Mouse (Mus musculus) right cerebral cortex, postnatal 10 days (tissue): ENCODE data around the gene Rftn1.

Experiments used
- DNase-seq, 2 experiments: peaks; one replicate each; pipeline ENCODE4 v3.0.0; 2021; ENCODE audit warnings: low spot score in 2 of 2

Rftn1 gene

GRCm38 (mm10) chr17:50201828-50202445, 11.5 kb upstream of the Rftn1 start:
- no peak for DNase-seq

GRCm38 (mm10) chr17:50199075-50199850, 8.8 kb upstream of the Rftn1 start:
- no peak for DNase-seq

GRCm38 (mm10) chr17:50197572-50197971, 7.1 kb upstream of the Rftn1 start:
- no peak for DNase-seq

GRCm38 (mm10) chr17:50196005-50196672, 5.7 kb upstream of the Rftn1 start:
- DNase-seq: no peak

- no peak for DNase-seq
These were observed 4.9 kb upstream of the Rftn1 start for GRCm38 (mm10) chr17:50195399-50195798.

GRCm38 (mm10) chr17:50194541-50194940, 4.1 kb upstream of the Rftn1 start:
- DNase-seq: no peak

GRCm38 (mm10) chr17:50193653-50194052, 3.2 kb upstream of the Rftn1 start:
- peak; percentile 44 to 46 for DNase-seq

GRCm38 (mm10) chr17:50192376-50192940, 2.0 kb upstream of the Rftn1 start:
- no peak for DNase-seq

GRCm38 (mm10) chr17:50191318-50191957, 964 bp upstream of the Rftn1 start:
- DNase-seq: no peak

- peak; percentile 53 to 68 for DNase-seq
These were observed 977 bp downstream of the Rftn1 start for GRCm38 (mm10) chr17:50189381-50190012.

GRCm38 (mm10) chr17:50188662-50189345, 1.7 kb downstream of the Rftn1 start:
- DNase-seq: no peak

- no peak for DNase-seq
These were observed 4.9 kb downstream of the Rftn1 start for GRCm38 (mm10) chr17:50185616-50186015.

GRCm38 (mm10) chr17:50185083-50185482, 5.4 kb downstream of the Rftn1 start:
- DNase-seq: no peak

- no peak for DNase-seq
These were observed 6.0 kb downstream of the Rftn1 start for GRCm38 (mm10) chr17:50184217-50185038.

GRCm38 (mm10) chr17:50183300-50183699, 7.2 kb downstream of the Rftn1 start:
- no peak for DNase-seq

- no peak for DNase-seq
These were observed 7.9 kb downstream of the Rftn1 start for GRCm38 (mm10) chr17:50182542-50182951.

- DNase-seq: no peak
These were observed 9.4 kb downstream of the Rftn1 start for GRCm38 (mm10) chr17:50180899-50181570.

GRCm38 (mm10) chr17:50173776-50174175, 16.7 kb downstream of the Rftn1 start:
- DNase-seq: no peak

- no peak for DNase-seq
These were observed 17.1 kb downstream of the Rftn1 start for GRCm38 (mm10) chr17:50173368-50173767.
